Mouse (Mus musculus) small intestine, adult 2 months (tissue): ENCODE measurements around the gene Ctnnd2.

Source experiments
- CTCF ChIP-seq: fragments of 200-500 bp; IDR thresholded peaks from 2 replicates; pipeline ENCODE4 v1.5.1; 2012; ENCODE audit warnings: low read depth, mild to moderate bottlenecking, control low read depth, inconsistent platforms, low read length, moderate library complexity, mixed read lengths; ENCODE audit not compliant: insufficient replicate concordance, insufficient read length; ENCODE audit errors: extremely low read depth
- POLR2A ChIP-seq: fragments of 200-500 bp; IDR thresholded peaks from 2 replicates; pipeline ENCODE4 v1.6.1; 2012; ENCODE audit warnings: low read depth, mild to moderate bottlenecking, control low read depth, inconsistent platforms, low read length, moderate library complexity

DNA sequence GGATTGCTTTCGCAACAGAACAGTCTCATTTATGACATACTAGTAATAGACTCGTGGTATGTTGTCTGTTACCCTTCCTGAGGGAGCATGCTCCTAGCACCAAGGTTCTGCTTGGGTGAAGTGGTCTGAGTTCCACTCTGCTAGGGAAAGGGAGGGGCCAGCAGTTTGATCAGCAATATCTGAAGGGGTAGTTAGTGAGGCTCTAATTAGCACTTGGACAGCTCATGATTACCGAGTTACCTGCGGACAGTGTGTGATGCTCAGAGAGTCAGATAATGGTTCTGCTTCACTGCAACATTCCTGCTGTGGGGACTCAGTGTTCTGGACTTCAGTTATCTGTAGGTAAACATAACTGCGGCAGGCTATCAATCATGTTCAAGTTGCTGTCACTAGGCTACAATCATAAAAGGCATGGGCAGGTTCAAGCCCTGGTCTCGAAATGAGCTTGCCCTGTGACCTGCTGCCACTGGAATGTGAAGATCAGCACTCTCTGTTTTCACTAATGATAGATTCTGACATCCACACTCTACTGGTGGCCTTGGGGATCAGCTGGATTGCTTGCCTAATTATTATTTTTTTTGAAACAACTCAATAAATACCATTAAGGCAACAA lies 166.3 kb downstream of the Ctnnd2 start:
- no peak for TF ChIP-seq CTCF
- no peak for TF ChIP-seq POLR2A
